Mouse (Mus musculus): ENCODE results near the gene Itpkb. TPM values are rescaled to one million over a fixed set of nuclear protein-coding genes. Genes with fewer than 3 reads are reported as not detected.
A peak's percentile ranks its signal among the peaks of the same experiment; 100 is the strongest.

Itpkb gene
- total and polyA plus RNA-seq, 3 experiments: 4.2 to 14.4 (median 10.6) TPM

DNA sequence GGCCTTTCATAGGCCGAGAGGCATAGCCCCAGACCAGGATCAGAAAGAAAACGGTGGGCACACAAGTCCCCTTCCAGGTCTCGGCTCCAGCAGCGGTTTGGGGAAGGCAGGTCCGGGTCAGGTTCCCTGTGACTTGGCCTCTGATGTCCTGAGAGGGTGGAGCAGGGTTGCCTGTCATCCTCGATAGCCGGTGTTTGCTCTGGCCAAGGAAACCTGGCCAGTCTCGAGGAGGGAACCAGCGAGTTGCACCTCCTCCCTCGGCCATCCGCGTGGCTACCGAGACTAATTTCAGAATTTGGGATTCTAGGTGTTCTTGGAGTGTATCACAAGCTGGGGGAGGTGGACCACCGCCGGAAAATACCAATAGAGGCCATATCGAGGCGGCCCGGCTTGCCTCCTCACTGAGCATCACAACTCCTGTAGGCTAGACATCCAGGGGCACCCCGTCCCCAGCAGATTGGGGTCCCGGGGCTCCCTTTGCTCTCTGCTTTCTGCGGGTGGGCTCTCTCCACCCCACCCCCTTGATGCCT, 1.3 kb downstream of the Itpkb start:
- Histone ChIP-seq H3K27me3 (replicated peaks) (no peaks in the 10 kb centered on the region), H3K4me2 (ENCODE audit: insufficient read depth, low read depth, poor library complexity, severe bottlenecking) (peak overlapping the region; percentile 56), H3K4me3 (replicated peaks in 1 of 3; ENCODE audit: low read depth in 2 of 3, low read length in 2 of 3, poor library complexity in 1 of 3) (peak overlapping the region; percentile 11 to 93 (median 84)), H3K27ac (ENCODE audit: insufficient read depth, low read depth) (no peak overlapping the region), H3K79me2 (replicated peaks; ENCODE audit: control insufficient read depth, extremely low read depth, insufficient read depth, poor library complexity, severe bottlenecking) (peaks cover 16% of the 10 kb centered on the region), H3K4me1 (ENCODE audit: control insufficient read depth in 1 of 2, insufficient read depth in 2 of 2) (peaks cover 26 to 68% of the 10 kb centered on the region in 2 experiments), H3K9ac (ENCODE audit: insufficient read depth, low read depth) (peak overlapping the region; percentile 96; the same call in 1 of the 2 replicates), H3K36me3 (replicated peaks in 1 of 2; ENCODE audit: control insufficient read depth in 1 of 2, insufficient read depth in 1 of 2, low read length in 1 of 2) (peaks cover 24 to 47% of the 10 kb centered on the region in 2 experiments), H3K9me3 (replicated peaks; ENCODE audit: low read length) (peaks cover 4% of the 10 kb centered on the region)
- in situ Hi-C loops (cut with MboI; ENCODE audit: low pct_ligation_motif_present, low pct_unique_long_range_greater_than_20kb, low sequenced_read_pairs): loop anchor here (10.0 kb wide), 1 partner anchor 73 kb away; no protein-coding TSS in a partner anchor
- no peak for TF ChIP-seq MAFK (IDR thresholded peaks at IDR 0.05; ENCODE audit: insufficient replicate concordance, low read length)
- TF ChIP-seq MEF2A (IDR thresholded peaks at IDR 0.05; ENCODE audit: borderline replicate concordance, low read depth, low read length): no peak
- no peak for TF ChIP-seq ZC3H11A (IDR thresholded peaks at IDR 0.05; ENCODE audit: low read depth, low read length)
- TF ChIP-seq GABPA (IDR thresholded peaks at IDR 0.05; ENCODE audit: insufficient replicate concordance, low read depth, low read length): no peak
- no peak for TF ChIP-seq NELFE (IDR thresholded peaks at IDR 0.05; ENCODE audit: low read depth, low read length)
- no peak for TF ChIP-seq JUN (IDR thresholded peaks at IDR 0.05; ENCODE audit: insufficient read depth, low read depth, low read length)
- no peak for TF ChIP-seq BHLHE40 (IDR thresholded peaks at IDR 0.05; ENCODE audit: low read depth, low read length)
- DNase-seq (ENCODE audit: extremely low read depth): no peak
- dilution Hi-C loops (cut with MboI; ENCODE audit: extremely low pct_ligation_motif_present, extremely low pct_unique_long_range_greater_than_20kb, low sequenced_read_pairs): no loop called here

DNA sequence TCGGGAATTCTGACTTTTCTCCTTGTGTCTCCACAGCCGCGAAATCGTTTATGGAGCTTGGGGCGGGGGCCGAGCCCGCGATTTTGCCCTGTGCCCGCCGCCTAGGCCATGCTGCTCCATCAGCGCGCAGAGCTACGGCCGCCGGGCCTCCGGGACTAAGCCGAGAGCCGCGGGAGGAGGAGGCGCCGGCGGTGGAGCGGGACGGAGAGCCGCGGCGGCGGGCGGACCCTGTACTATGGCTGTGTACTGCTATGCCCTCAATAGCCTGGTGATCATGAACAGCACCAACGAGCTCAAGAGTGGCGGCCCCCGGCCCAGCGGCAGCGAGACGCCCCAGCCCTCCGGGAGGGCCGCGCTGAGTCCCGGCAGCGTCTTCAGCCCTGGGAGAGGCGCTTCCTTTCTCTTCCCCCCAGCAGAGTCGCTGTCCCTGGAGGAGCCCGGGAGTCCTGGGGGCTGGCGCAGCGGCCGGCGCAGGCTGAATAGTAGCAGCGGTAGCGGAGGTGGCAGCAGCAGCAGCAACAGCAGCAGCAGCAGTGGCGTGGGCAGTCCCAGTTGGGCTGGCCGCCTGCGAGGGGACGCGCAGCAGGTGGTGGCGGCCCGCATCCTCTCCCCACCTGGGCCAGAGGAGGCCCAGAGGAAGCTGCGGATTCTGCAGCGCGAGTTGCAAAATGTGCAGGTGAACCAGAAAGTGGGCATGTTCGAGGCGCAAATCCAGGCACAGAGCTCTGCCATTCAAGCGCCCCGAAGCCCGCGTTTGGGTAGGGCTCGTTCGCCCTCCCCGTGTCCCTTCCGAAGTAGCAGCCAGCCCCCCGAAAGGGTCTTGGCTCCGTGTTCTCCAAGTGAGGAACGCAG, 2.0 kb downstream of the Itpkb start:
- peaks cover 4% of the 10 kb centered on the region for H3K9me3 ChIP-seq (replicated peaks; ENCODE audit: low read length)
- DNase-seq (ENCODE audit: extremely low read depth): no peak

More for the DNA sequence above, 2.0 kb downstream of the Itpkb start:
- Histone ChIP-seq H3K79me2 (replicated peaks; ENCODE audit: control insufficient read depth, extremely low read depth, insufficient read depth, poor library complexity, severe bottlenecking) (peaks cover 16% of the 10 kb centered on the region), H3K27ac (ENCODE audit: insufficient read depth, low read depth) (no peak overlapping the region), H3K9ac (ENCODE audit: insufficient read depth, low read depth) (no peak overlapping the region), H3K4me1 (ENCODE audit: control insufficient read depth in 1 of 2, insufficient read depth in 2 of 2) (peaks cover 26 to 74% of the 10 kb centered on the region in 2 experiments), H3K27me3 (replicated peaks) (no peaks in the 10 kb centered on the region), H3K4me3 (replicated peaks in 1 of 3; ENCODE audit: low read depth in 2 of 3, low read length in 2 of 3, poor library complexity in 1 of 3) (no peak overlapping the region), H3K36me3 (replicated peaks in 1 of 2; ENCODE audit: control insufficient read depth in 1 of 2, insufficient read depth in 1 of 2, low read length in 1 of 2) (peaks cover 26 to 52% of the 10 kb centered on the region in 2 experiments), H3K4me2 (ENCODE audit: insufficient read depth, low read depth, poor library complexity, severe bottlenecking) (no peak overlapping the region)
- in situ Hi-C loops (cut with MboI; ENCODE audit: low pct_ligation_motif_present, low pct_unique_long_range_greater_than_20kb, low sequenced_read_pairs) (loop anchor here (10.0 kb wide), 1 partner anchor 72 kb away; no protein-coding TSS in a partner anchor), dilution Hi-C loops (cut with MboI; ENCODE audit: extremely low pct_ligation_motif_present, extremely low pct_unique_long_range_greater_than_20kb, low sequenced_read_pairs) (no loop called here)
- TF ChIP-seq CHD2 (IDR thresholded peaks at IDR 0.05; ENCODE audit: low read length): no peak
- TF ChIP-seq CHD1 (IDR thresholded peaks at IDR 0.05; ENCODE audit: low read depth, low read length): no peak
- no peak for TF ChIP-seq RCOR1 (conservative IDR thresholded peaks at IDR 0.05; ENCODE audit: low read depth, low read length)
- TF ChIP-seq PAX5 (IDR thresholded peaks at IDR 0.05; ENCODE audit: low read length): no peak
- TF ChIP-seq HCFC1 (IDR thresholded peaks at IDR 0.05; ENCODE audit: low read depth, low read length): no peak
- no peak for TF ChIP-seq EP300 (IDR thresholded peaks at IDR 0.05; ENCODE audit: low read length)
- TF ChIP-seq TCF12 (IDR thresholded peaks at IDR 0.05; ENCODE audit: low read depth, low read length): no peak
- TF ChIP-seq TBP (conservative IDR thresholded peaks at IDR 0.05; ENCODE audit: low read depth, low read length): no peak
- TF ChIP-seq MAFK (IDR thresholded peaks at IDR 0.05; ENCODE audit: insufficient replicate concordance, low read length): no peak
- no peak for TF ChIP-seq MYC (IDR thresholded peaks at IDR 0.05; ENCODE audit: low read depth, low read length)
- no peak for TF ChIP-seq POLR2A (IDR thresholded peaks at IDR 0.05; ENCODE audit: low read depth, low read length)
- TF ChIP-seq ETS1 (conservative IDR thresholded peaks at IDR 0.05; ENCODE audit: low read depth, low read length): no peak
- TF ChIP-seq UBTF (IDR thresholded peaks at IDR 0.05; ENCODE audit: low read depth, low read length): no peak

Measured in CH12.LX (cell line).